Mouse (Mus musculus) embryo, embryonic 10.5 days (tissue): Measurements from ENCODE around the gene Mthfs.

Experiments used
- DNase-seq: peaks from one replicate; pipeline ENCODE4 v3.0.0-alpha.2; 2015; ENCODE audit warnings: low spot score

The Mthfs gene

GRCm38 (mm10) chr9:89253400-89253799 is 42.9 kb downstream of the Mthfs start:
- no peak for DNase-seq

DNA sequence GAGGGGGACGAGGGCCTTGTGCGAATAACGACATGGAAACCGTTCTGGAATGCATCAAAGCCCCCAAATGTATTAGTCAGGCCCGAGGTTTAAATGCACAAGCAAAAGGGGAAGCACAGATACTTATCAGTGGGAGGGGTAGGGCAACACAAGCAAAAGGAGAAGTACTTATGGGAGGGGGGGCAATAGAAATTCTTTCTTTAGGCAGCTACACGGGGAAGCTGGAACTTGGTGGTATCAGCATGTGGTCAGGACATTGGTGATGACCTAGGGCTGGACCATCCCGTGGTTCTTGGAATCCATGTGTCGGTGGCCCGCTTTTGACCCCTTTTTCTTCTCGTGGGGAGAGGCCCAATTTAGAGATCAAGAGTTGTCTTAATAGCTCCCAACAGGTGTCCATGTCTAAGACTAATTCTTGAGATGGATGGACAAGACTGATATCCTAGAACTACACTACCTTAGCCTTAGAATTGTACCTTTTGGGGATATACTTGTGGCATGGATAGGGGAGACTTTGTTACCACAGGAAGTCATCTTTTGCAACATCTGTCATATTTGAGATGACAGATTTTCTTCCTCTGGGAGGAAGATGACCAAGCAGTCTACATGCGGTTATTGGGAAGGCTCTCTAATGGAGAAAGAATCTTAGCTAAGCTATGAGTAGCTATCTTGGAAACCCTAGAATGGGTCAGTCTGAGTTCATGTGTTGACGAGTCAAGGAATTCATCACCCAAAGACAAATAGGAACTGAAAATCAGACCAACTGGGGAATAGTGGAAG is 46.3 kb downstream of the Mthfs start:
- no peak for DNase-seq

DNA sequence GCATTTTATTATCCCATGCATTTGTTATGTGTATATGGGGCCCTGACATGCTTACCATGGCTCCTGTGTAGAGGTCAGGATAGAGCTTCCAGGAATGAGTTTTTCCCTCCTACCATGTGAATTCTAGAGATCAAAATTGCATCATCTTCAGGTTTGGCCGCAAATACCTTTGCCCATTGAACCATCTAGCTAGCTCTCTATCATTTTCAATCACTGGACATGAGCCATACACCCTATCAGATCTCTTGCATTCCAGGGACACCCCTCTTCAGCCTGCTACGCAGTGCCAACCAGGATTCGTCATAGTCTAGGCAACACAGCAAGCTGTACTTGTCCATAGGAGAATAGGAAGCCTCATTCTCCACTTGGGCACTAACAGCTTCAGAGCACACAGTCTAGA is 53.5 kb downstream of the Mthfs start:
- no peak for DNase-seq

- no peak for DNase-seq
These were observed 54.1 kb downstream of the Mthfs start for GRCm38 (mm10) chr9:89264571-89264970.

GRCm38 (mm10) chr9:89267093-89267492 is 56.6 kb downstream of the Mthfs start:
- DNase-seq = no peak

DNA sequence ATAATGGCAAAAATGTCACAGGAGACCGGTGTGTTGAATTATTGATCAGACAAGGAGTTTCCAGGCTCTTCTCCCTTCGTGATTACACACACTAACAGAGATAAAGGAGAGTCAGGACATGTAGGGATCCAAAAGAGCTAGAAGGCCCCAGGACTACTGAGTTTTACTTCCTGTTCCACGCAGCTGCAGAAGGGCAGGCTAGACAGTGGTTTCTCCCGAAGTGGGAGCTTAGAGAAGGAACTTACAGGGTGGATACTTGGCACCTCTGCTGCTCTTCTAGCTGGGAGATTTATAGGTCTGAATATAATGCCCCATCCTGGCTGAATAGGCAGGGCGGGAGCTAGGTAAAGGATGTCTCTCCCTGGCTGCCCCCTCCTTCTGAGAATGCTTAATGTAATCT is 57.1 kb downstream of the Mthfs start:
- no peak for DNase-seq

GRCm38 (mm10) chr9:89270376-89270775 is 59.9 kb downstream of the Mthfs start:
- no peak for DNase-seq

DNA sequence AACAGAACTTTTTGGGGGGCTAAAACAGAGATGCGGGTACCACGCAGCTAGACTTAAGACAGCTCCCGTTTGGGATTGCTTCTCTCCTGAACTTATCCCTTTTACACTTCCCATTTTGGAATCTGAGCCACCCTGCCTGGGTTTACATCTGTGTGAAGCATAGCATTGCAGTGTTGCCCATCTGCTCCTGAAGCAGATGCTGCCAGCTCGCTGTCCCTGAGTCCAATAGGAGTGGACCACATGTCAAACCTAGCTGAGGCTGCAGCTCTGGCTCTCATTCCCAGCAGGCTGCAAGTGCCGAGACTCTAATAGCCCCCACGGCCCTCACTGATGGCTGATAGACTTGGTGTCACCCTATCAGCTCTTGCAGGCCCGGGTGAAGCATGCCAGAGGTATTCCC is 63.3 kb downstream of the Mthfs start:
- no peak for DNase-seq

- DNase-seq = no peak
These were observed 67.7 kb downstream of the Mthfs start for GRCm38 (mm10) chr9:89278207-89278606.

GRCm38 (mm10) chr9:89282374-89283068 is 72.0 kb downstream of the Mthfs start:
- no peak for DNase-seq

GRCm38 (mm10) chr9:89288037-89288436 is 77.6 kb downstream of the Mthfs start:
- no peak for DNase-seq

DNA sequence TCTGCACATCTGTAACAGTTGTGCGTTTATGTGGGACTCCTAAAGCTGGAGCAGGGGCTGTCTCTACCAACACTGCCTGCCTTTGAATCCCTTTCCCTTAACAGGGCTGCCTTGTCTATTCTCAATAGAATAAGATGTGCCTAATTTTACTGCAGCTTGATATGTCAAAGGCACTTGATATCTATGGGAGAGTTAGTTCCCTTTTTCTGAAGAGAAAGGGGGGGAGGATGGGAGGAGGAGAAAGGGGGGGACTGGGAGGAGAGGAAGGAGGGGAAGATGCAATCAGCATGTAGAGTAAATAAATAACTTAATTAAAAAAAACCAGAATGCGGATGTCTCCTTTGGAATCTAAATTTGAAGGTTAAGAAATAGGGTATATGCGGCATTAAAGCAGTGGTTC is 82.9 kb downstream of the Mthfs start:
- no peak for DNase-seq

GRCm38 (mm10) chr9:89294121-89294520 is 83.6 kb downstream of the Mthfs start:
- no peak for DNase-seq

- DNase-seq = no peak
These were observed 95.2 kb downstream of the Mthfs start for GRCm38 (mm10) chr9:89305637-89306036.

GRCm38 (mm10) chr9:89308357-89309194 is 98.1 kb downstream of the Mthfs start:
- DNase-seq = no peak

DNA sequence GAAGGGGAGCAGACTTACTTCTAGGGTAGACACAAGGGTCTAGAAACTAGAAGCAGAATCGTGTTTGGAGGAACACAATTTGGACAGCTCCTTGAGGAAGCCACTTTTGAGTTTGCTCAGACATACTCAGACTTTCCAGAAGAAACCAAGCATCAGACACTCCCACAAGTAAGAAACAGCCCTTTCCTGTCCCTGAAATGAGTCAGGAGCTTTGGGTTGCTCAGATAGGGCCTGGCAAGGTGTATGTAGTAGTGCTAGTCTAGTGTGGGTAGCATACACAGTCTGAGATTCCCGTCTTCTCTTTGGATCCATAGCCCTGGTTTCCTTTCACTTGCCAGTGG is 98.7 kb downstream of the Mthfs start:
- DNase-seq = no peak

GRCm38 (mm10) chr9:89311649-89312048 is 101.2 kb downstream of the Mthfs start:
- no peak for DNase-seq

DNA sequence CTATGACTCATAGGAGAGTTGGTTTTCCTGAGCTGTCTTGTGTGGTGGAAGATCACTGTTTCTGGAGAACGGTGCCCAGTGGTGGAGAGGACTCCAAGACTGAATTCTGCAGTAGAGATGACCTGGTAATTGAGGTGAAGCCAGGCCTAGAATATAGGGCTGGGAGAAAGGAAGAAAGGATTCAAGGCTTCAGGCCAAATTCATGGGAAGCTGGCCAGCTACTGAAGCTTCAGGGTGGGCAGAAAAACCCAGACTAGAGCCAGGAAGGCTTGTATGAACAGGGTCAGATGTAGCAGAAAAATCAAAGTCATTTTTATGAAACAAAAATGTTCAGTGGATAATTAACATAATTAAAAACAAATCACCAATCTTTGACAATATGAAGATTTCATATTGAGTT is 163.3 kb downstream of the Mthfs start:
- DNase-seq = no peak

GRCm38 (mm10) chr9:89374650-89375049 is 164.2 kb downstream of the Mthfs start:
- DNase-seq = no peak

DNA sequence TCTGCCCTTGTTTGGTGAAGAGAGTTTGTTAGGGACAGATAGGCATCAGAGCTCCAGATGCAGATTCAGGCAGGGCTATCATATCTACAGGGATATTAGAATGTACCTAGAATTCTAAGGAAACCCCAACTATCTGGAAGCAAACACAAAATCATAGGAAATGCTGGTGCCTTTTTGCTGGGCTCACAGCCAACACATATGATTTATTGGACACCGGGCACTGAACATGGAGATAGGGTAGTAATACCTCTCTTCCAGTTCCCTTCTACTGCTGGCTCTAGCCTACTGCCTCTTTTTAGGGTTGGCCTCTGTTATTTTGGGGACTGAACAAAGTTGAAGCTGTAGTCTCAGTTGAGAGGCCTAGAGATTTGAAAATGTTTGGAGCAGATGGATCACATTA is 192.6 kb downstream of the Mthfs start:
- DNase-seq = no peak
